ENCODE assay signal across 8 mouse cellular contexts in the genomic region with DNA sequence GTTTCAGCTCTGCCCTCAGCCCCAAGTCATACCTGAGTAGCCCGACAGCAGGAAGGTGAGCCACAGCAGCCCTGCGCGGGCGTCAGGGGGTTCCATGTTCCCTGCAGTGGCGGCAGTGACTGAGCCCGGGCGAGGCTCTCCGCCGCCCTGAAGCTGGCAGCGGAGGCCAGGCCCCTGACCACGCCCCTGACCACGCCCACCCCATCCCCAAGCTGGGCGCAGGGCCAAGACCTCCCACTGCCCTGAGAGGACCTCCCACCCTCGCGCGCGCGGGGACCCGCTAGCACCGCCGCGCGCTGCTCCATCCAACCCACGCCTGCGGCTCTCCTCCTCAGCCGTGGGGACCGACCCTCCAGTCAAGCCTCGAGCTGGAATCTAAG. TPM values are rescaled to one million over a fixed set of nuclear protein-coding genes. Genes with fewer than 3 reads are reported as not detected.
A peak's percentile ranks its signal among the peaks of the same experiment; 100 is the strongest.
DNase-seq lines count a peak whose midpoint lies in the region; ATAC-seq and TF ChIP-seq lines count a peak whose summit lies in the region.

No protein-coding gene starts in this region.

- under 1% methylated on average over 28 of the region's 28 CpGs for WGBS in heart, embryonic 14.5 days
- under 1% methylated on average over 28 of the region's 28 CpGs for WGBS in kidney, embryonic 16.5 days
- WGBS in lung, adult 2 months, result under 1% methylated on average over 28 of the region's 28 CpGs

- H3K4me1 ChIP-seq in embryonic fibroblast, embryonic 13.5 days (ENCODE audit: control insufficient read depth, insufficient read depth, low read length), result no peaks in the 10 kb centered on the region
- H3K4me1 ChIP-seq in heart, embryonic 14.5 days (ENCODE audit: control insufficient read depth in 2 of 2, insufficient read depth in 2 of 2, low read length in 2 of 2), result peaks cover 17 to 30% of the 10 kb centered on the region in 2 experiments
- H3K4me1 ChIP-seq in kidney, embryonic 16.5 days (ENCODE audit: insufficient read depth, low read length), result peaks cover 39% of the 10 kb centered on the region
- H3K4me1 ChIP-seq in lung, adult 2 months (ENCODE audit: control insufficient read depth, insufficient read depth, low read length), result peaks cover 10% of the 10 kb centered on the region

- peak; percentile 78 for ATAC-seq in heart, embryonic 14.5 days (ENCODE audit: insufficient number of reproducible peaks, insufficient read depth, low FRiP score, low read depth)
- ATAC-seq in kidney, embryonic 16.5 days (ENCODE audit: low FRiP score, low TSS enrichment), result peak; percentile 69

- peak; percentile 78 for TF ChIP-seq POLR2A in embryonic fibroblast, embryonic 13.5 days (IDR thresholded peaks at IDR 0.05; ENCODE audit: low read depth, low read length)
- TF ChIP-seq POLR2A in lung, adult 2 months (IDR thresholded peaks at IDR 0.05; ENCODE audit: borderline replicate concordance, extremely low read depth, low read depth, low read length), result peak; percentile 89

- no peaks in the 10 kb centered on the region for H3K9me3 ChIP-seq in heart, embryonic 14.5 days (ENCODE audit: control insufficient read depth, low read length)
- no peaks in the 10 kb centered on the region for H3K9me3 ChIP-seq in kidney, embryonic 16.5 days (ENCODE audit: low read length)

- H3K27ac ChIP-seq in embryonic fibroblast, embryonic 13.5 days (ENCODE audit: insufficient read depth, low read length), result no peak overlapping the region
- peak overlapping the region; percentile 58 to 69 for H3K27ac ChIP-seq in heart, embryonic 14.5 days (replicated peaks in 1 of 2; ENCODE audit: control insufficient read depth in 1 of 2, insufficient read depth in 1 of 2, low read depth in 2 of 2, low read length in 2 of 2)
- H3K27ac ChIP-seq in kidney, embryonic 16.5 days (ENCODE audit: low read length), result peak overlapping the region; percentile 96

- H3K4me3 ChIP-seq in embryonic fibroblast, embryonic 13.5 days (ENCODE audit: insufficient read depth, low read length), result peak overlapping the region; percentile 47
- H3K4me3 ChIP-seq in heart, embryonic 14.5 days (ENCODE audit: control insufficient read depth in 1 of 2, insufficient read depth in 1 of 2, low read depth in 1 of 2, low read length in 2 of 2), result peak overlapping the region; percentile 52 to 72
- H3K4me3 ChIP-seq in kidney, embryonic 16.5 days (ENCODE audit: low read length), result peak overlapping the region; percentile 76
- H3K4me3 ChIP-seq in lung, adult 2 months (replicated peaks; ENCODE audit: extremely low read depth, low read depth, low read length), result peak overlapping the region; percentile 76

- TF ChIP-seq CTCF in embryonic fibroblast, embryonic 13.5 days (IDR thresholded peaks at IDR 0.05; ENCODE audit: borderline replicate concordance, insufficient read depth, low read length), result no peak
- TF ChIP-seq CTCF in lung, adult 2 months (IDR thresholded peaks at IDR 0.05; ENCODE audit: insufficient read depth, low read length), result no peak

- peaks cover 25% of the 10 kb centered on the region for H3K36me3 ChIP-seq in heart, embryonic 14.5 days (ENCODE audit: control insufficient read depth, insufficient read depth, low read length)
- peaks cover 19% of the 10 kb centered on the region for H3K36me3 ChIP-seq in kidney, embryonic 16.5 days (ENCODE audit: insufficient read depth, low read length)

- DNase-seq in spleen, adult 18-20 months, result peak; percentile 42 to 64
- DNase-seq in spleen, adult 12 weeks (ENCODE audit: low spot score), result no peak
- peak; percentile 94 for DNase-seq in lung, adult 2 months
- peak; percentile 79 for DNase-seq in ovary, adult 18-20 months (ENCODE audit: low spot score)
- peak; percentile 69 to 75 for DNase-seq in thymus, postnatal 36 days

- peak overlapping the region; percentile 79 for H3K9ac ChIP-seq in heart, embryonic 14.5 days (ENCODE audit: low read length)
- H3K9ac ChIP-seq in kidney, embryonic 16.5 days (replicated peaks; ENCODE audit: low read length), result peak overlapping the region; percentile 90

- H3K4me2 ChIP-seq in heart, embryonic 14.5 days (ENCODE audit: low read length), result peak overlapping the region; percentile 90
- H3K4me2 ChIP-seq in kidney, embryonic 16.5 days (replicated peaks; ENCODE audit: low read depth, low read length), result peak overlapping the region; percentile 92

- H3K27me3 ChIP-seq in heart, embryonic 14.5 days (ENCODE audit: control insufficient read depth, insufficient read depth, low read length), result no peaks in the 10 kb centered on the region
- no peaks in the 10 kb centered on the region for H3K27me3 ChIP-seq in kidney, embryonic 16.5 days (ENCODE audit: insufficient read depth, low read length)

RNA-seq across cellular contexts. Expression of a gene that starts 0.5 kb away (rescaled TPM):
- 2.1 and 2.5 TPM in 2 replicates for polyA plus RNA-seq in embryonic fibroblast, embryonic 13.5 days (2011; ENCODE audit: insufficient read length, low read depth, missing spikeins)
- 293 and 321 TPM in 2 replicates for polyA plus RNA-seq in heart, embryonic 14.5 days (2014; fragmentation: Nextera tagmentation; extraction: Ambion mirVana)
- polyA plus RNA-seq in kidney, embryonic 16.5 days (2015; fragmentation: Nextera tagmentation; extraction: Ambion mirVana), result 280 and 309 TPM in 2 replicates
- polyA plus RNA-seq in lung, adult 2 months (2012; rRNA removed), result 769 and 829 TPM in 2 replicates

RNA-seq across cellular contexts. Expression of a gene that starts 20.1 kb away (rescaled TPM):
- 39.7 and 45.3 TPM in 2 replicates for polyA plus RNA-seq in embryonic fibroblast, embryonic 13.5 days (2011; ENCODE audit: insufficient read length, low read depth, missing spikeins)
- 63.4 and 68.4 TPM in 2 replicates for polyA plus RNA-seq in heart, embryonic 14.5 days (2014; fragmentation: Nextera tagmentation; extraction: Ambion mirVana)
- polyA plus RNA-seq in kidney, embryonic 16.5 days (2015; fragmentation: Nextera tagmentation; extraction: Ambion mirVana), result 150 and 157 TPM in 2 replicates
- polyA plus RNA-seq in lung, adult 2 months (2012; rRNA removed), result 70.9 and 74.7 TPM in 2 replicates

RNA-seq across cellular contexts. Expression of a gene that starts 26.2 kb away (rescaled TPM):
- polyA plus RNA-seq in embryonic fibroblast, embryonic 13.5 days (2011; ENCODE audit: insufficient read length, low read depth, missing spikeins), result not detected in 2 replicates
- polyA plus RNA-seq in heart, embryonic 14.5 days (2014; fragmentation: Nextera tagmentation; extraction: Ambion mirVana), result 0.53 TPM in 1 of 2 replicates, not detected in the other
- 9.4 and 12.2 TPM in 2 replicates for polyA plus RNA-seq in kidney, embryonic 16.5 days (2015; fragmentation: Nextera tagmentation; extraction: Ambion mirVana)
- 16.1 and 21.9 TPM in 2 replicates for polyA plus RNA-seq in lung, adult 2 months (2012; rRNA removed)

RNA-seq across cellular contexts. Expression of a gene that starts 52.2 kb away (rescaled TPM):
- polyA plus RNA-seq in embryonic fibroblast, embryonic 13.5 days (2011; ENCODE audit: insufficient read length, low read depth, missing spikeins), result 24.1 and 37.9 TPM in 2 replicates
- polyA plus RNA-seq in heart, embryonic 14.5 days (2014; fragmentation: Nextera tagmentation; extraction: Ambion mirVana), result 1.7 and 2.0 TPM in 2 replicates
- polyA plus RNA-seq in kidney, embryonic 16.5 days (2015; fragmentation: Nextera tagmentation; extraction: Ambion mirVana), result 3.3 and 3.9 TPM in 2 replicates
- 38.7 and 71.2 TPM in 2 replicates for polyA plus RNA-seq in lung, adult 2 months (2012; rRNA removed)

RNA-seq across cellular contexts. Expression of a gene that starts 55.1 kb away (rescaled TPM):
- 38.1 and 51.3 TPM in 2 replicates for polyA plus RNA-seq in embryonic fibroblast, embryonic 13.5 days (2011; ENCODE audit: insufficient read length, low read depth, missing spikeins)
- polyA plus RNA-seq in heart, embryonic 14.5 days (2014; fragmentation: Nextera tagmentation; extraction: Ambion mirVana), result 130 and 135 TPM in 2 replicates
- polyA plus RNA-seq in kidney, embryonic 16.5 days (2015; fragmentation: Nextera tagmentation; extraction: Ambion mirVana), result 136 and 153 TPM in 2 replicates
- 46.0 and 51.3 TPM in 2 replicates for polyA plus RNA-seq in lung, adult 2 months (2012; rRNA removed)

Comparison
In these comparisons a context has a peak if more than half of its experiments do, and no peak if none do; other contexts are left out.
1. RNA of a gene that starts 0.5 kb away (polyA plus RNA-seq): 769 to 829 TPM in lung, adult 2 months, 293 to 321 TPM in heart, embryonic 14.5 days and 280 to 309 TPM in kidney, embryonic 16.5 days; 2.1 to 2.5 TPM in embryonic fibroblast, embryonic 13.5 days; every median in the first group is over 10 times any median in the second.
2. Peak in every context shown above with its lines, with median percentiles within 50 percentile points of each other: H3K4me3 ChIP-seq.